Mouse (Mus musculus): Measurements from ENCODE around the gene Mlycd.
"Not testable (repeated sequence)": the region's sequence is repeated elsewhere in the genome, so short reads cannot be mapped to it uniquely, and the experiment has no call there.

The Mlycd gene

DNA sequence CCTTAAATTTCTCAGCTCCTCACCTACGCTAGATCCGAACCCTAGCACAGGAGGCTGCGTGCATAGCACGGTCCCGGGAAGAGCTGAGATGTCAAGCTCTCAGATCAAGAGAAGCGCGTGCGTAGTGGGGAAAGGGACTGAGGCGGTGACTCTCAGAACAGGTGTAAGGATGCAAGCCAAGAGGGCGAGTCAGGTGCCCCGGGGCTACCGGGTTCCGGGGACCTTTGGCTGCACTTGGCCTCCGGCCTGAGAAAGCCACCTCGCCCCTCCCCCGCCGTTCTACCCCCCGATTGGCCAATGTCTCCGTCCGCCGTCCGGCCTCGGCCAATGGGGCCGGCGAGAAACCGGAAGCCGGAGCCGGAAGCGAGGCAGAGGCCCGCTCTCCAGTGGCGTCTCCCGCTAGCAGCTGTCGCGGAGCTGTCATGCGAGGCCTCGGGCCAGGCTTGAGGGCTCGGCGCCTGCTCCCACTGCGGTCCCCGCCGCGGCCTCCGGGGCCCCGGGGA, at the start of gene Mlycd:
Gene Mlycd (plus strand): TSS at position 355 of the 503 bp plus-strand sequence.
- peak; percentile 81 for DNase-seq (ENCODE audit: low spot score)

DNA sequence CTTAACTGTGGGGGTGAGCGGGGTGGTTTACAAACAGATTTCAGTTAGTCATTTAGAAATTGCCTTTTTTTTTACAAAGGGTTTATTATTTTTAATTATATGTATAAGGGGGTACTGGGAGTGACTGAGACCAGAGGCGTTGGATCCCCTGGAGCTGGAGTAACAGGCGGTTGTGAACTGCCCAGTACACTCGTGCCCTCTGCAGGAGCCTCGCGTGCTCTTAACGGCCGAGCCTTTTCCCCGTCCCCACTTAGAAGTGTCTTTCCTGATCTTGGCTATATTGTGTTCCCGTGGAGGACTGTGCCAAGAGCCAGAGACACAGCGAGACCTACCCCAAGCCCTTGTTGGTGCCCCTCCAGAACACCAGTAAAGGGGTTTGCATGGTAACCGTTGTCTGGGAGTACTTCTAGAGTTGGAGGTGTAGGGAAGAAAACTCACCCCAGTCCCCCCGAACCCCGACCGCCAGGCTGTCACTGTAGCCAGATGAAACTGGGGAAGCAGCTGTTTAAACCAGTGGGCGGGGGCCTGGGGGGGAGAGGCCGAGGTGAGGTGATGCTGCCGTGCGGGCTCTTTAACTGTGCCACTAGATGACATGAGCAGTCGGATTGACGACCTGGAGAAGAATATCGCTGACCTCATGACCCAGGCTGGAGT, 49.5 kb upstream of the Mlycd start:
- DNase-seq (ENCODE audit: low spot score), result no peak

DNA sequence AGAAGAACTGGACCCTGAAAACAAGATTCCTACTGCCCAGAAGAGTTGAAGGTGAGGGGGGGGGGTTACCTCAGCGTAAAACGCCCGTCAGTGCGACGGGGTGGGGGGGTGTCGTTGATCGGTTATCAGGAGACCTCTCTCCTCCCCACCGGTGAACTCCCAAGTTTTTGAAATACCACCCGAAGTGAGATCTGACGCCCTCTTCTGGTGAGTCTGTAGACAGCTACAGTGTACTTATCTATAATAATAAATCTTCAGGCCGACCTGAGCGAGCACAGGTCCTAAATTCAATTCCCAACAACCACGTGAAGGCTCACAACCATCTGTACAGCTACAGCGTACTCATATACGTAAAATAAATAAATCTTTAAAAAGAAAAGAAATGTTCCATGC, 49.0 kb upstream of the Mlycd start:
- DNase-seq (ENCODE audit: low spot score), result no peak

DNA sequence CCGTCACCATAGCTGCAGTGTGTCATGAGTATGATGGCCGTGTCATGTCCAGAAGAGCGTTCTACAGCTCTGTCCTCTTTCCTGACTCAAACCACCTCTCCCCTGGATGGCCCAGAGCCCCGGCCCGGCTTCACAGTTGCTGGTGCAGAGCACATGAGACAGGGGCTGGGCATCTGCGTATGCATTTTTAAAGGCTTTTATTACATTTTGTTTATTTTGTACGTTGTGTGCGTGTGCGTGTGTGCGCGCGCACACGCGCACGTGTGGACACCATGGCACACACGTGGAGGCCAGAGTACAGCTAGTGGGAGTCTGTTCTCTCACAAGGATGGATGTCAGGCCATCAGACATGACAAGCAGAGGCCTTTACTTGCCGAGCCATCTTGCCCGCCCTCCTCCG, 43.0 kb upstream of the Mlycd start:
- DNase-seq (ENCODE audit: low spot score), result no peak

DNA sequence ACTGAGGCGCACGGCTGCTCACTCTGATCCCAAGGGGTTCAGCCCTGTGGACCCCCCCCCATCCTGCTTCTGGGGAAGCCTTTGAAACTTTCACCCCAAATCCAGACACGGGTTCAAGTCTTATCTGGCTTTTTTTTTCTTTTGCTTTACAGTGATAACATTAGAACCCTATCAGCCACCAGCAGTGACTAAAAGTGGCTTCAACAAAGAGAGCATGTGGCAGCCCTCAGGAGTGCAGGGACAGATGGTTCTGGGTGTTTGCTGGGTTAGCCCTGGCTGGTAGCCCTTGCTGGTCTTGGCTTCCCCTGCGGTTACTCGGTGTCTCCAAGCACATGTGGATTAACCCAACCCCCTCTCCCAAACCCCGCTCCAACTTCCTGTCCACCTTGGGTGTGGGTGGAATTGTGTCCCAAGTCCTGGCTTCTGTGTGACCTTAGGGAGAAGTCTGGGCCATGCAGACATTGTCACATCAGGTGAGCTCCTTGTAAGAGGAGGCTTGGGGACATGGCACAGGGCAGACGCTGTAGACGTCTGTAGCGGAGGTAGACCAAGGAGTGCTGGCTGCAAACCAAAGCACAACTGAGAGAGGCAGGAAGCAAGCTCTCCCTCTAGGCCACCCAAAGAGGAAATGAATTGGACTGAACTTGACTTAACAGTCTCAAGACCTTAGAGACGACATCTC, 41.6 kb upstream of the Mlycd start:
- no peak for DNase-seq (ENCODE audit: low spot score)

DNA sequence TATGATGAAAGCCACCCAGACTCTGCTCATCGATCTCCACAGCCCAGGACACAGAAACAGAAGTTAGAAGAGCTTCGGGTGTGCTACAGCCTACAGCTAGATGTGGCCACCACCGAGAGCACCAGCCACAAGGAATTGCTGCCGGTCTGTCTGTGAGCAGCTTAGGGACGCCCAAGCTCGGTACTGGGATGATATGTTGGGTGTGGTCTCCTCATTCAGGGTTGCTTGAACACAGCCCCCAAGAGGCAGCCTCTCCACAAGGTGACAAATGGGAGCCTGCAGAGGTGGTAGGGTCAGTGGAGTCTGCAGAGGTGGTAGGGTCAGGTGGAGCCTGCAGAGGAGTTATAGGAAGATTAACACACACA, 41.0 kb upstream of the Mlycd start:
- DNase-seq (ENCODE audit: low spot score), result no peak

DNA sequence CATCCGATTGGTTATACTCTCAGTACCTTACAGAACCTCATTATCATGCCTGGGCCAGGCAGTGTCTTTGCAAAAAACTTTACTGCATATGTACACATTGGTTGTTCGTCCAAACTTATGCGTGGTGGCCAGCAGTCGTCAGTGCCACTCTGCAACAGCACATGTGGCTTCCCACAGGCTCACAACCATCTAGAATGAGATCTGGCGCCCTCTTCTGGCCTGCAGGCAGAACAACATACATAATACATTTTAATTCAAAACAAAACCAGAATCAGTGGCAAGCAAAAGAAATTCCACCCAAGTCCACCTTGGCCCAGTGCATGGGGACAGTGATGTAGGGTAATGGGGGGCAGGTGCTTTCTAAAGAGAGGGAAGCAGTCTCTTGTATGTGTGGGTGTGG, 38.0 kb upstream of the Mlycd start:
- not testable (repeated sequence) for DNase-seq (ENCODE audit: low spot score)

DNA sequence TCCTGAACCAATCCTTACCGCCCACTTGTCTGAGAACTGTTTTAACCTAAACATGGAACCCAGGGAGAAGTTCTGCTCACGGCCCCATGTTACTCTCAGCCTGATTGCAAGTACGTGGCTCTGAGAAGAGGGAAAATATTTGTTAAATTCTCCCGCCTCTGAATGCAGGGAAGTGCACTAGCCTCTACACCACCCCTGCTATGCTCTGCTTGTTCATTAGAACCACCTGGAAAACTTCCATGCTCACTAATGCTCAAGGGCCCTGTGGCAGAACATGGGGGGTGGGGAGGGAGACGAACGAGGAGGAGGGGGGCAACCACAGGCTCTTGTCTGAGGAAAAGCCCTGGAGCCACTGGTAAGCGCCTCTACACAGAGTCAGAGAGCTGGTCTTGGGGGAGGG, 36.5 kb upstream of the Mlycd start:
- DNase-seq (ENCODE audit: low spot score), result no peak

DNA sequence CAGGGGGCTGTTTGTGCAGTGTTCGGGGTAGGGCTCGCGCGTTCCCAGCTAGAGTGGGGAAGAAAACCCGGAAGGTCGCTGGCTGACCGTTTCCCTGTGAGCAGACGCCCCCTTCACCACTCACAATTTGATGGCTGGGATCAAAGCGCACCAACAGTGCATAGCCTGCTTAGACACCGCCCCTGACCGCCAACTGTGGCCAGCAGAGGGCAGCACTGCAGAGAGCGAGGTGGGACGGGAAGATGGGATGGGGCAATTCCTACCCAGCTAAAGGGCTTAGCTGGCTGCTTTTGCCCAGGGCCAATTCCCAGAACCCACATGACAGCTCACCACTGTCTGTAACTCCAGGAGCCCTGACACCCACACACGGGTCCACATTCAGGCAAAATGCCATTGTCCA, 35.8 kb upstream of the Mlycd start:
- DNase-seq (ENCODE audit: low spot score), result no peak

DNA sequence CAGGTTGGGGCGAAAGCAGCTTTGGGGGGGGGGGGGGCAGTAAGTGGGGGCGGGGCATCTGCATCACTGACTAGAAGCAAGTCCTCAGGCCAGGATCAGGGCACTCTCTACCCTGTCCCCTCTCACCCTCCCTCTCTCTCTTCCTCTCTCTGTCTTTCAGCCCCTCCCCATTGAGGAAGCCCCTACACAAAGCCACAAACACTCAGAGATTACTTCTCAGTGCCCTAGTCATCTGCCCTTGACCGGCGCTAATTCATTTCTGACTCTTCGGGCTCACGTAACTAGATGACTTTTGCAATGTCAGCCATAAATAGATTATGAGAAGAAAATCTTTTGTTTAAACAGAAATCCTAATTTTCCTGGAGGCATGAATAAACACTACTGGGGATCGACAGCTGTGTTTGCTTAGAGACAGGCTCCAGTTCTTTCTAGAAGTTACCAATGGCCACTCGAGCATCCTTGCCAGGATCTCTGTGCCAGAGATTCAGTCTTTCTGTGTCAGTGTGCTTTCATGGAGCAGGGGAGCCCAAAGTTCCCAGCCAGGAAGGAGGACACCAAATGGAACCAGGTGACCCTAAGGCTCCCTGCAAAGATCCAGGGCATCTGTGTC, 33.9 kb upstream of the Mlycd start:
- no peak for DNase-seq (ENCODE audit: low spot score)

DNA sequence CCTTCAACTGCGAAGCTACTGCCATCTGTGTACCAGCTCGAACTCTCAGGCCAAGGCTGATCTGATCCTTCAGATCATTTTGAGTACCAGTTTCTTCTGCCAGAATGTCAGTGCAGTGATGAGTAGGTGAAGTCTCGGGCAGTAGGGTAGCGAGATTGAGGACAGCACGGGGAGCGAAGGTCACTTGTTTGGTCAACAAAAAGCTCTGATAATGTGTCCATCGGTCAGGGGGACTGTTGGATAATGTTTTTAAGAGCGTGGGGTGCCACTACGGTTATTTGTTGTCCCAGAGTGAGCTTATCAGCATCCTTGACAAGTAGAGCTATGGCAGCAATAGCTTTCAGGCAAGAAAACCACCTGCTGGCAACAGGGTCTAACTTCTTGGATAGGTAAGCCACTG, 20.0 kb upstream of the Mlycd start:
- DNase-seq (ENCODE audit: low spot score), result not testable (repeated sequence)

DNA sequence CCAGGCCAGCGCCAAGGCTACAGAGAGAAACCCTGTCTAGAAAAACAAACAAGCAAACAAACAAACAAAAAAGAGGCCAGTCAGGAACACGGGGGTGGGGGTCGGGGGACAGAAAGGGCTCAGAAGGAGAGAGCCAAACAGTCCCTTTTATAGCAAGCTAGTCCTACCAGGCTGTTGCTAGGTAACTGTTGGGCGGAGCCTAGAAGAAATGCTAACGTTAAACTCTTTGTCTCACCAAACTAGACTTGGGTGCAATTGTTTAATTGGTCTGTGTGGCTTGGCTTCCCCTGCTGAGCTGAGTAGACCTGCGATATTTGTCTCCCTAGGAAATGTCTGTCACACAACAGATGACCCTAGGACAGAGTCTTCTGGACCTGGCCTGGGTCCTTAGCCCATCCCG, 16.2 kb upstream of the Mlycd start:
- no peak for DNase-seq (ENCODE audit: low spot score)

DNA sequence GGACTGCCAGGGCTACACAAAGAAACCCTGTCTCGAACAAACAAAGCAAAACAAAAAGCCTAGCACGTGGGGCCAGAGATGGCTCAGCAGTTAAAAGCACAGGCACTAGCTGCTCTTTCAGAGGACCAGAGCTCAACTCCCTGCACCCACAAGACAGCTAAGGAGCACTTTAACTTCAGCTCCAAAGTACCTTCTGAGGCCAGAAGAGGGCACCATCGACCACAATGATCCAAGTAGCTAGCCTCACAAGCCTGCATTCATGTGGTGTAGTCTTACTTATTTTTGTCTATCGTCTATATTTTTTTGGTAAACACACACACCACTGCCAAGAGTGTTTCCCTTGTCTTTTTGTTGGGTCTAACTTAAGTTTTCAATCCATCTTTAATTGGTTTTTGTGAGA, 14.1 kb upstream of the Mlycd start:
- DNase-seq (ENCODE audit: low spot score), result no peak

DNA sequence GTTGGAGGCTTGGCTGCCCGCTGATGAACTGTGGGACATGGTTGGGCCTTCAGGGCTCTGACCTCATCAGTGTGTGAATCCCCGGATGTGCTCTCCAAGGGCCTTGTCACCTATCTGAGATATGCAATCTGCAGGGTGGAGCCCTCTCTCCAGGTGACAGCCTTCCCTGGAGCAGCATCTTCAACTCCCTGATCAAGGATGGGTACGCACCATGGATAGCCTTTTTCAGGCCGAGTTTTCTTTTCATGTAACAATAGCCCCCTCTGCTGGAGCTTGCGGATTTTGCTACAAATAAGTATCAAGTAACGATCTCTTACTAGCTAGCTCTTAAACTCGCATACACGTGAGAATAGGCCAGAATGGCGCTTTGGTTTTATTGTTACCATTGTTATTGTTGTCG, 10.2 kb upstream of the Mlycd start:
- DNase-seq (ENCODE audit: low spot score), result peak; percentile 67

DNA sequence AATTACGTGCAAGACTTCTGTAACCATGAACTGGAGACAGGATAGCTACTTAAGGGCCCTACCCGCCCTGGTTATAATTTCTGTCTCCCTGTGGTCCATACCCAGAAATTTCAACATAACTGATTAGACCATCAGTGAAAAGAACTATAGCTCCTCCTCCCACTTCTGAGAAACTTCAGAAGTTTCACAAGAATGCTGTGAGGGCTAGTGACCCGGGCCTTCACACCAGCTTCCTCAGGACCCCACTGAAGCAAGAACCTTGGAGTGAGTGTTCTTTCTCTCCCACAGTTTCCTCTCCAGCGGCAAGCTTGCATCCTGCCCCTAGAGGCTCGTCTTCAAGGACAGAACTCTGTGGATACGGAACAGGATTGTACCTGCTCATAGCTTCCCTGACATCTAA, 8.8 kb upstream of the Mlycd start:
- no peak for DNase-seq (ENCODE audit: low spot score)

DNA sequence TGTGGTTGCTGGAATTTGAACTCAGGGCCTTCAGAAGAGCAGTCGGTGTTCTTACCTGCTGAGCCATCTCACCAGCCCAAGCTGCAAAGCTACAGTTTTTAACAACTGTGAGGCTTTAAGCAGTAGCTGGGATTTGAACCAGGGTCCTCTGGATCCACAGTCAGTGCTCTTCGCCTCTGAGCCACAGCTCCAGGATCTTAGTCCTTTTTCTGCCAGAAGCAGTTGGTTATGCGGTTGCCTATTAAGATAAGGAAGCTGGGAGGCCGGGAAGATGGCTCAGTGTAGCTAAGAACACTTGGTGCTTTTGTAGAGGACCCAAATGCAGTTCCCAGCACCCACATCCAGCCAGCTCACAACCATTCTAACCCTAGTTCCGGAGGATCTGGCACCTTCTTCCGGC, 7.7 kb upstream of the Mlycd start:
- DNase-seq (ENCODE audit: low spot score), result no peak

DNA sequence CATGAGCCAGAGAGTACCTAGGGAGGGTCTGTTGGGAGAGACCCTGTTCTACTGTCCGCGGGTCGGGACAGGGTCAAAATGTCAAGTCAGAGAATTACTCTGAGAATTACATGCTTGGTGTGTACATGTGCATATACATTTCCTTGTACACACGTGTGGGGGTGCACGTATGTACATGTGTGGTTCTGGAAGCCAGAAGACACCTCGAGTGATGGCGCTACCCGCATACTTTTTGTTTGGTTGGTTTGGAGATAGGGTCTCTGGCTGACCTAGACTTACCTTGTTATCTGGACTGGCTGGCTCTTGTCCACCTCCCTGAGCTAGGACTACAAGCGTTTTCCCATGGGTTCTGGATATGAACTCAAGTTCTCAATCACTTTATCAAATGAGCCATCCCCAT, 581 bp upstream of the Mlycd start:
- no peak for DNase-seq (ENCODE audit: low spot score)

DNA sequence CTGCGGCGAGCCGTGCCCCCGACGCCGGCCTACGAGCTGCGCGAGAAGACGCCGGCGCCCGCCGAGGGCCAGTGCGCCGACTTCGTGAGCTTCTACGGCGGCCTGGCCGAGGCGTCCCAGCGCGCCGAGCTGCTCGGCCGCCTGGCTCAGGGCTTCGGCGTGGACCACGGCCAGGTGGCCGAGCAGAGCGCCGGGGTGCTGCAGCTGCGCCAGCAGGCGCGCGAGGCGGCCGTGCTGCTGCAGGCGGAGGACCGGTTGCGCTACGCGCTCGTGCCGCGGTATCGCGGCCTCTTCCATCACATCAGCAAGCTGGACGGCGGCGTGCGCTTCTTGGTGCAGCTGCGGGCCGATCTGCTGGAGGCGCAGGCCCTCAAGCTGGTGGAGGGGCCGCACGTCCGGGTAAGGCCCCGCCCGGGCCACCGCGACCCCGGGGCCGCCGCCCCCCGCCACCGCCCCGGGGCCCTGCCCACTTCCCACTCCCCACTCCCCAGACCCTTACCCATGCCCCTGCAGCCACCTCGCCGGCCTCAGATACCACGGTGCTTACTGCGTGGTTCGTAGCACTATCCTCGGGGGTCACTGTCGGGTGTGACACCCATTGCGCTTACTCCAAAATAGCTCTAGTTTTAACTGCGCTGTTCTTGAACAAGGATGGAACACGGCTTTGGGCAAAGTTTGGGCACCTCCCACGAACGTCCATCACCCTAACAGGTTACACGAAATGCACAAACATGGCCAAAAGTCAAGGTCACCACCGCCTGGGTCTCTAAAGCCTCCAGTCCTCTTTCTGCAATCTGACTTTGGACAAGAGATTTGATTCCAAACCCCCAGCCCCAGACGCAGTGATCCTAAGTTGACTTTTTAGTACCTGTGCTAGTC, 633 bp downstream of the Mlycd start:
- DNase-seq (ENCODE audit: low spot score), result no peak

DNA sequence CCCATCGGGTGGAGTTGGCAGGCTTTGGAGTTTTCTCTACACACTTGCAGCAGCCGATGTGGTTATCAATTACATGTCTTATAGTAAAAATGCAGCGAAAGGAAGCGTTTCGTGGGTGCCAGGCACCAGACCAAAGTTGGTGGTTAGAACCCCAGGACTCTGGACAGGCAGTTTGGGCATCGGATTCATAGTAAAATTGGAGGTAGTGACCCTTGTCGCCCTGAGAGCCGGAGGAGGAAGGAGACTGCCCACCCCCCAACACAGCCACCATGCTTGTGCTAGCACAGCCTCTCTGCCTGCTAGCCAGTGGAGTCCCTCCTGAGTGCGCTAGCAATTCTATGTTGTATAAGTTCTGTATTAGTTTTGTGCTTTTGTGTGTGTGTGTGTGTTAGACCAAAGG, 3.9 kb downstream of the Mlycd start:
- DNase-seq (ENCODE audit: low spot score), result no peak

DNA sequence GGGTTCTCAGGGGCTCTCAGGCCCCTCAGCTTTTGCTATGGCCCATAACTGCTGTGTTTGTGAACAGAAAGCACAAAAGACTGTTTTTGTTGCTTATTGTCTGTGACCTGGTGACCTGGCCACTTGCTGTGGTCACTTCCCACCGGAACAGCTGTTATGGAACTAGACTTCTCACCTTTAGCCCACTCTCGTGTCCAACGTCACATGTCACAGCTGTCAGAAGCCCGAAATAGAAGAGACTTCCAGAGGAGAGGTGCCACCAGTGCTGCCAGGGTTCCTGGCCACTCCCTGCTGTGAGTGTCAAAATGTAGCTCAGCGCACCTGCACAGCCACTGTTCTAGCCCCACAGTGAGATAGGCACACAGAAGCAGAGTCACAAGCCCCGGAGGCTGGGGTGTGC, 4.6 kb downstream of the Mlycd start:
- DNase-seq (ENCODE audit: low spot score), result no peak

DNA sequence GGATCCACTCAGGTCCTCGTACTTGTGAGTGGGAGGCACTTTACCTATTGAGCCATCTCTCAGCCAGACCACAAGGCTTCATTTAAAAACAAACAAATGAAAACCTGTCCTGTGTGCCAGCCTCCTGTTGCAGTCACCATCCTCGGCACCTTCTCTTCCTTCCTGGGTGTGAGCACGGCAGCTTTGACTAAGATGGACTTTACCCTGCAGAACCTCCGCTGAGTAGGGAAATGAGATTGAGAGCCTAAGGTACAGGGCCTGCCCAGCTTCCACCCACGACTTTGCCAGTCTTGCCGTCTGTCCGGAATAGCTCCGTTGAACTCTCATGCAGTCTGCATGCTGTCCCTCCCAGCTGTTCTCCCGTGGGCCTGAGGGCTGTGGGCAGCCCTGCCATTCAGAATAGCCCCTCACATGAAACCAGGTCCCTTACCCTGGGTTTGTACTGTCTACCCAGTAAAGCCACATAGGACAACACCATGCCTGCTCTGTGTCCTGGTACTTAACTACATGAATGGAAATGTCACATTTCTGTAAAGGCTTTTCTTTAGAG, 5.5 kb downstream of the Mlycd start:
- DNase-seq (ENCODE audit: low spot score), result no peak

DNA sequence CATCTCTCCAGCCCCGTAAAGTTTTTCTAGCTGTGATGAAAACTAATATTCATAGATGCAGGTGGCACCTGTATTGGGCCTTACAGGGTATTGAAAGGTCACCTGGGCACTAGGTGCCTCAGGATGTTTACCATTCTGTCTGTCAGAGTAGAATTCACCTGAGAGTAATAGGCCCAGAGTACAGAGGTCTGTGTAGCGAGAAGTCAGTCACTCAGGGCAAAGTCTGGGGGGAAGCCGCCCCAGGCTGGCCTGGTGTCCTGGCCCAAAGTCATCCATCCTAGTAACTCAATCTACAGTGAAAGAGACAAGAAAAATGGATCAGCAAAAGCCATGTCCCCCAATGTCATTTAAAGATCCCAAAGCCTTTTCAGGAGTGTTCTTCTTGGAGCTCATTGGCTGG, 6.2 kb downstream of the Mlycd start:
- DNase-seq (ENCODE audit: low spot score), result no peak
